Mouse (Mus musculus): ENCODE measurements around the gene Lzic. TPM values are rescaled to one million over a fixed set of nuclear protein-coding genes. Genes with fewer than 3 reads are reported as not detected.

Gene Lzic
- total and polyA plus RNA-seq, 3 experiments, result 40.0 to 53.3 (median 43.4) TPM

- Histone ChIP-seq H3K9me3 (replicated peaks; ENCODE audit: low read length) (no peaks in the 10 kb centered on the region), H3K9ac (ENCODE audit: insufficient read depth, low read depth) (no peak overlapping the region), H3K79me2 (replicated peaks; ENCODE audit: control insufficient read depth, extremely low read depth, insufficient read depth, poor library complexity, severe bottlenecking) (no peaks in the 10 kb centered on the region), H3K27me3 (replicated peaks) (no peaks in the 10 kb centered on the region), H3K36me3 (replicated peaks in 1 of 2; ENCODE audit: control insufficient read depth in 1 of 2, insufficient read depth in 1 of 2, low read length in 1 of 2) (no peaks in the 10 kb centered on the region), H3K4me2 (ENCODE audit: insufficient read depth, low read depth, poor library complexity, severe bottlenecking) (no peak overlapping the region), H3K27ac (ENCODE audit: insufficient read depth, low read depth) (no peak overlapping the region), H3K4me1 (ENCODE audit: control insufficient read depth in 1 of 2, insufficient read depth in 2 of 2) (0 out of 4 replicates have a peak, but pooled peaks cover 0 to 4% of the 10 kb centered on the region in 2 experiments), H3K4me3 (replicated peaks in 1 of 3; ENCODE audit: low read depth in 2 of 3, low read length in 2 of 3, poor library complexity in 1 of 3) (no peak overlapping the region)
- no peak for DNase-seq (ENCODE audit: extremely low read depth)
- TF ChIP-seq IRF4 (IDR thresholded peaks at IDR 0.05; ENCODE audit: low read depth, low read length) (no peak), TBP (conservative IDR thresholded peaks at IDR 0.05; ENCODE audit: low read depth, low read length) (no peak), EP300 (IDR thresholded peaks at IDR 0.05; ENCODE audit: low read length) (no peak), CHD2 (IDR thresholded peaks at IDR 0.05; ENCODE audit: low read length) (no peak), ELF1 (IDR thresholded peaks at IDR 0.05; ENCODE audit: low read depth, low read length) (no peak), E2F4 (IDR thresholded peaks at IDR 0.05; ENCODE audit: insufficient replicate concordance, low read depth, low read length) (no peak), MXI1 (IDR thresholded peaks at IDR 0.05; ENCODE audit: low read depth, low read length) (no peak), GABPA (IDR thresholded peaks at IDR 0.05; ENCODE audit: insufficient replicate concordance, low read depth, low read length) (no peak), BHLHE40 (IDR thresholded peaks at IDR 0.05; ENCODE audit: low read depth, low read length) (no peak), NRF1 (IDR thresholded peaks at IDR 0.05; ENCODE audit: low read depth, low read length) (no peak), JUND (conservative IDR thresholded peaks at IDR 0.05; ENCODE audit: low read depth, low read length) (no peak), SIN3A (IDR thresholded peaks at IDR 0.05; ENCODE audit: low read length) (no peak)
- in situ Hi-C loops (cut with MboI; ENCODE audit: low pct_ligation_motif_present, low pct_unique_long_range_greater_than_20kb, low sequenced_read_pairs) (no loop called here), dilution Hi-C loops (cut with MboI; ENCODE audit: extremely low pct_ligation_motif_present, extremely low pct_unique_long_range_greater_than_20kb, low sequenced_read_pairs) (no loop called here)
Observed at GRCm38 (mm10) chr4:149458526-149458925, 26.5 kb upstream of the Lzic start.

- in situ Hi-C loops (cut with MboI; ENCODE audit: low pct_ligation_motif_present, low pct_unique_long_range_greater_than_20kb, low sequenced_read_pairs), result no loop called here
- H3K79me2 ChIP-seq (replicated peaks; ENCODE audit: control insufficient read depth, extremely low read depth, insufficient read depth, poor library complexity, severe bottlenecking), result no peaks in the 10 kb centered on the region
- H3K4me2 ChIP-seq (ENCODE audit: insufficient read depth, low read depth, poor library complexity, severe bottlenecking), result no peak overlapping the region
- TF ChIP-seq MAX (IDR thresholded peaks at IDR 0.05; ENCODE audit: low read length) (no peak), USF2 (conservative IDR thresholded peaks at IDR 0.05; ENCODE audit: low read depth, low read length) (no peak), UBTF (IDR thresholded peaks at IDR 0.05; ENCODE audit: low read depth, low read length) (no peak), MAZ (IDR thresholded peaks at IDR 0.05; ENCODE audit: low read depth, low read length) (no peak), POLR2A (IDR thresholded peaks at IDR 0.05; ENCODE audit: low read depth, low read length) (no peak), HCFC1 (IDR thresholded peaks at IDR 0.05; ENCODE audit: low read depth, low read length) (no peak), CHD2 (IDR thresholded peaks at IDR 0.05; ENCODE audit: low read length) (no peak), CTCF (conservative IDR thresholded peaks at IDR 0.05 in 1 of 2, IDR thresholded peaks at IDR 0.05 in 1 of 2; ENCODE audit: low read depth in 2 of 2, low read length in 2 of 2) (no peak), ELF1 (IDR thresholded peaks at IDR 0.05; ENCODE audit: low read depth, low read length) (no peak), ZKSCAN1 (IDR thresholded peaks at IDR 0.05; ENCODE audit: borderline replicate concordance, low read depth, low read length) (no peak), MAFK (IDR thresholded peaks at IDR 0.05; ENCODE audit: insufficient replicate concordance, low read length) (no peak), TBP (conservative IDR thresholded peaks at IDR 0.05; ENCODE audit: low read depth, low read length) (no peak), EP300 (IDR thresholded peaks at IDR 0.05; ENCODE audit: low read length) (no peak), MEF2A (IDR thresholded peaks at IDR 0.05; ENCODE audit: borderline replicate concordance, low read depth, low read length) (no peak), SIN3A (IDR thresholded peaks at IDR 0.05; ENCODE audit: low read length) (no peak)
- no peak overlapping the region for H3K9ac ChIP-seq (ENCODE audit: insufficient read depth, low read depth)
- dilution Hi-C loops (cut with MboI; ENCODE audit: extremely low pct_ligation_motif_present, extremely low pct_unique_long_range_greater_than_20kb, low sequenced_read_pairs), result no loop called here
- H3K4me3 ChIP-seq (replicated peaks in 1 of 3; ENCODE audit: low read depth in 2 of 3, low read length in 2 of 3, poor library complexity in 1 of 3), result no peak overlapping the region
- 0 out of 4 replicates have a peak, but pooled peaks cover 0 to 4% of the 10 kb centered on the region in 2 experiments for H3K4me1 ChIP-seq (ENCODE audit: control insufficient read depth in 1 of 2, insufficient read depth in 2 of 2)
- no peak for DNase-seq (ENCODE audit: extremely low read depth)
- no peak overlapping the region for H3K27ac ChIP-seq (ENCODE audit: insufficient read depth, low read depth)
- no peaks in the 10 kb centered on the region for H3K36me3 ChIP-seq (replicated peaks in 1 of 2; ENCODE audit: control insufficient read depth in 1 of 2, insufficient read depth in 1 of 2, low read length in 1 of 2)
- no peaks in the 10 kb centered on the region for H3K9me3 ChIP-seq (replicated peaks; ENCODE audit: low read length)
- H3K27me3 ChIP-seq (replicated peaks), result no peaks in the 10 kb centered on the region
Observed at GRCm38 (mm10) chr4:149459425-149459824, 25.6 kb upstream of the Lzic start.

All from CH12.LX (cell line).